Mouse (Mus musculus) Patski (cell line): ENCODE results near the gene Nmrk2. TPM values are rescaled to one million over a fixed set of nuclear protein-coding genes. Genes with fewer than 3 reads are reported as not detected.

Source experiments
- ATAC-seq: fragments of 100-300 bp; one replicate; pipeline ENCODE4 v1.8.0; 2021
- CTCF ChIA-PET: fragments of 350-600 bp; sonication (Branson Sonifier 250); formaldehyde crosslinking; loops from one replicate; lab custom pipeline; 2022; ENCODE audit warnings: inconsistent platforms; lab: Charles Lee
- POLR2A ChIA-PET: fragments of 350-600 bp; sonication (Branson Sonifier 250); formaldehyde crosslinking; loops from one replicate; lab custom pipeline; 2022; ENCODE audit warnings: antibody characterized with exemption, inconsistent platforms; lab: Charles Lee
- DNase-seq: peaks from one replicate; pipeline ENCODE4 v3.0.0-alpha.2; 2011; ENCODE audit warnings: low read depth, low spot score
- H3K27me3 ChIP-seq: fragments of 371-371 bp; one replicate; pipeline ENCODE4 v1.5.1; 2021
- CTCF ChIP-seq: fragments of 100-300 bp; IDR thresholded peaks from one replicate; pipeline ENCODE4 v1.5.1; 2021
- in situ Hi-C: fragments of 300-500 bp; cut with MboI; formaldehyde crosslinking; loops from 3 replicates; pipeline ENCODE4 v1.11.1; 2018; ENCODE audit warnings: low pct_unique_long_range_greater_than_20kb, mixed read lengths
- polyA plus RNA-seq: library from polyadenylated mRNA; unstranded; gene quantifications from one replicate; pipeline ENCODE4 v1.2.3, GENCODE M21; 2021

The Nmrk2 gene
- 0.14 TPM for polyA plus RNA-seq

- in situ Hi-C loops, result no loop called here
- TF ChIP-seq CTCF, result no peak
- no peak for DNase-seq
- ChIA-PET CTCF (interaction anchor here (1.1 to 1.3 kb wide), 2 partner anchors 13 to 16 kb away, joined by 3 read pairs; no protein-coding TSS in a partner anchor), POLR2A (no interaction called here)
- H3K27me3 ChIP-seq, result no peaks in the 10 kb centered on the region
- no peak for ATAC-seq
These were observed at the start of gene Nmrk2 for GRCm38 (mm10) chr10:81201807-81202758. Gene Nmrk2, minus strand, starts transcription at chr10:81202051.

GRCm38 (mm10) chr10:81249442-81249841 lies 47.6 kb upstream of the Nmrk2 start:
- TF ChIP-seq CTCF, result no peak
- ChIA-PET POLR2A (no interaction called here), CTCF (interaction anchor here (0.9 kb wide), 1 partner anchor 8 kb away, joined by 6 read pairs; no protein-coding TSS in a partner anchor)
- no peak for ATAC-seq
- H3K27me3 ChIP-seq, result peaks cover 9% of the 10 kb centered on the region
- DNase-seq, result no peak
- in situ Hi-C loops, result no loop called here

GRCm38 (mm10) chr10:81247804-81248203 lies 46.0 kb upstream of the Nmrk2 start:
- ChIA-PET CTCF (interaction anchor here (1.1 kb wide), 1 partner anchor 18 kb away, joined by 3 read pairs; no protein-coding TSS in a partner anchor), POLR2A (no interaction called here)
- in situ Hi-C loops, result no loop called here
- H3K27me3 ChIP-seq, result peaks cover 4% of the 10 kb centered on the region
- ATAC-seq (no peak), DNase-seq (no peak)
- TF ChIP-seq CTCF, result no peak

GRCm38 (mm10) chr10:81245166-81245565 lies 43.3 kb upstream of the Nmrk2 start:
- ATAC-seq, result no peak
- ChIA-PET CTCF (interaction anchor here (1.8 to 3.1 kb wide), 4 partner anchors 9 to 28 kb away, joined by 6 to 17 read pairs (median 10); no protein-coding TSS in a partner anchor), POLR2A (no interaction called here)
- H3K27me3 ChIP-seq, result no peaks in the 10 kb centered on the region
- no peak for TF ChIP-seq CTCF
- no peak for DNase-seq
- in situ Hi-C loops, result no loop called here

- TF ChIP-seq CTCF, result no peak
These were observed 42.7 kb upstream of the Nmrk2 start for GRCm38 (mm10) chr10:81244595-81244994.

GRCm38 (mm10) chr10:81244146-81244545 lies 42.3 kb upstream of the Nmrk2 start:
- ATAC-seq (no peak), DNase-seq (no peak)
- POLR2A ChIA-PET, result no interaction called here
- TF ChIP-seq CTCF, result no peak
- H3K27me3 ChIP-seq, result no peaks in the 10 kb centered on the region
- in situ Hi-C loops, result no loop called here
- CTCF ChIA-PET, result interaction anchor here (0.6 to 3.1 kb wide), 7 partner anchors 8 to 54 kb away, joined by 3 to 17 read pairs (median 6); no protein-coding TSS in a partner anchor

More at GRCm38 (mm10) chr10:81244595-81244994, 42.7 kb upstream of the Nmrk2 start:
- no peak for ATAC-seq
- no peak for DNase-seq
- H3K27me3 ChIP-seq, result no peaks in the 10 kb centered on the region
- ChIA-PET POLR2A (no interaction called here), CTCF (interaction anchor here (0.6 to 3.1 kb wide), 7 partner anchors 8 to 55 kb away, joined by 3 to 17 read pairs (median 6); no protein-coding TSS in a partner anchor)
- in situ Hi-C loops, result no loop called here

GRCm38 (mm10) chr10:81242021-81242420 lies 40.2 kb upstream of the Nmrk2 start:
- H3K27me3 ChIP-seq, result no peaks in the 10 kb centered on the region
- ATAC-seq (no peak), DNase-seq (no peak)
- ChIA-PET CTCF (interaction anchor here (3.1 to 5.4 kb wide), 2 partner anchors 25 kb away, joined by 17 to 22 read pairs; no protein-coding TSS in a partner anchor), POLR2A (no interaction called here)
- TF ChIP-seq CTCF, result no peak
- in situ Hi-C loops, result no loop called here

- in situ Hi-C loops, result no loop called here
- no peak for TF ChIP-seq CTCF
- no peak for ATAC-seq
- H3K27me3 ChIP-seq, result no peaks in the 10 kb centered on the region
- no peak for DNase-seq
- POLR2A ChIA-PET, result interaction anchor here (0.6 kb wide), 1 partner anchor 24 kb away, joined by 3 read pairs; no protein-coding TSS in a partner anchor
- CTCF ChIA-PET, result interaction anchor here (0.8 to 5.4 kb wide), 9 partner anchors 9 to 79 kb away, joined by 3 to 22 read pairs (median 5); partner anchors contain the start of genes Matk and Pip5k1c
These were observed 39.0 kb upstream of the Nmrk2 start for GRCm38 (mm10) chr10:81240876-81241275.

- no peaks in the 10 kb centered on the region for H3K27me3 ChIP-seq
- DNase-seq (no peak), ATAC-seq (no peak)
- ChIA-PET POLR2A (no interaction called here), CTCF (interaction anchor here (5.4 kb wide), 1 partner anchor 22 kb away, joined by 22 read pairs; no protein-coding TSS in a partner anchor)
- no peak for TF ChIP-seq CTCF
- in situ Hi-C loops, result no loop called here
These were observed 36.8 kb upstream of the Nmrk2 start for GRCm38 (mm10) chr10:81238618-81239017.

- in situ Hi-C loops, result no loop called here
- CTCF ChIA-PET, result interaction anchor here (1.6 to 5.4 kb wide), 2 partner anchors 8 to 20 kb away, joined by 6 to 22 read pairs; no protein-coding TSS in a partner anchor
- H3K27me3 ChIP-seq, result no peaks in the 10 kb centered on the region
- TF ChIP-seq CTCF, result no peak
- POLR2A ChIA-PET, result no interaction called here
- ATAC-seq (no peak), DNase-seq (no peak)
These were observed 34.8 kb upstream of the Nmrk2 start for GRCm38 (mm10) chr10:81236471-81237268.
